Mouse (Mus musculus) gastrocnemius, postnatal 10 days (tissue): Measurements from ENCODE around the gene Gpr63. TPM values are rescaled to one million over a fixed set of nuclear protein-coding genes. Genes with fewer than 3 reads are reported as not detected.
"Not testable (repeated sequence)": the region's sequence is repeated elsewhere in the genome, so short reads cannot be mapped to it uniquely, and the experiment has no call there.

Experiments used
- DNase-seq: peaks from one replicate; pipeline ENCODE4 v3.0.0; 2021; ENCODE audit warnings: mixed read lengths
- long read RNA-seq, 2 experiments: library from polyadenylated mRNA; stranded (forward); transcript quantifications; one replicate each; pipeline ENCODE4 v2.0.0; 2021
- total RNA-seq, 2 experiments: library from RNA; stranded (reverse); gene quantifications; 2 replicates each; pipeline ENCODE4 v1.2.3; 2021

The Gpr63 gene
- total RNA-seq, result 1 to 10 TPM; 1.6 to 3.2 TPM
- long read RNA-seq, experiment 1, result 0 reads
- long read RNA-seq, experiment 2, result 0 reads

- peak; percentile 65 for DNase-seq
Observed at GRCm38 (mm10) chr4:24966299-24966991, at the start of gene Gpr63. Gene Gpr63, plus strand, starts transcription at chr4:24966407.

GRCm38 (mm10) chr4:24920006-24920577 is 46.1 kb upstream of the Gpr63 start:
- DNase-seq, result no peak

GRCm38 (mm10) chr4:24924726-24925125 is 41.5 kb upstream of the Gpr63 start:
- DNase-seq, result no peak

GRCm38 (mm10) chr4:24928260-24928780 is 37.9 kb upstream of the Gpr63 start:
- DNase-seq, result no peak

- DNase-seq, result no peak
Observed at GRCm38 (mm10) chr4:24928926-24929325, 37.3 kb upstream of the Gpr63 start.

GRCm38 (mm10) chr4:24942728-24943424 is 23.3 kb upstream of the Gpr63 start:
- no peak for DNase-seq

- DNase-seq, result no peak
Observed at GRCm38 (mm10) chr4:24965918-24966298, 299 bp upstream of the Gpr63 start.

- DNase-seq, result no peak
Observed at GRCm38 (mm10) chr4:24967251-24967650, 1.0 kb downstream of the Gpr63 start.

GRCm38 (mm10) chr4:24978589-24978988 is 12.4 kb downstream of the Gpr63 start:
- no peak for DNase-seq

GRCm38 (mm10) chr4:24985612-24986011 is 19.4 kb downstream of the Gpr63 start:
- DNase-seq, result no peak

GRCm38 (mm10) chr4:24991475-24991874 is 25.3 kb downstream of the Gpr63 start:
- no peak for DNase-seq

GRCm38 (mm10) chr4:25009328-25009727 is 43.1 kb downstream of the Gpr63 start:
- not testable (repeated sequence) for DNase-seq

GRCm38 (mm10) chr4:25011780-25012179 is 45.6 kb downstream of the Gpr63 start:
- DNase-seq, result no peak

- DNase-seq, result no peak
Observed at GRCm38 (mm10) chr4:25012726-25013125, 46.5 kb downstream of the Gpr63 start.

- no peak for DNase-seq
Observed at GRCm38 (mm10) chr4:25015017-25015655, 48.9 kb downstream of the Gpr63 start.

- no peak for DNase-seq
Observed at GRCm38 (mm10) chr4:25028252-25028651, 62.0 kb downstream of the Gpr63 start.

GRCm38 (mm10) chr4:25028752-25029151 is 62.5 kb downstream of the Gpr63 start:
- DNase-seq, result no peak

- DNase-seq, result no peak
Observed at GRCm38 (mm10) chr4:25029875-25030274, 63.7 kb downstream of the Gpr63 start.

GRCm38 (mm10) chr4:25035158-25035791 is 69.1 kb downstream of the Gpr63 start:
- peak; percentile 10 for DNase-seq

- no peak for DNase-seq
Observed at GRCm38 (mm10) chr4:25035806-25036205, 69.6 kb downstream of the Gpr63 start.

- DNase-seq, result no peak
Observed at GRCm38 (mm10) chr4:25037260-25037659, 71.1 kb downstream of the Gpr63 start.

- not testable (repeated sequence) for DNase-seq
Observed at GRCm38 (mm10) chr4:25055541-25055940, 89.3 kb downstream of the Gpr63 start.
